Mouse (Mus musculus) left cerebral cortex, adult 11 months (tissue): ENCODE data around the gene Xylt2.
"Not testable (repeated sequence)": the region's sequence is repeated elsewhere in the genome, so short reads cannot be mapped to it uniquely, and the experiment has no call there.

Experiments
- DNase-seq: peaks from one replicate; pipeline ENCODE4 v3.0.0; 2022; ENCODE audit warnings: low spot score

Xylt2 gene

DNA sequence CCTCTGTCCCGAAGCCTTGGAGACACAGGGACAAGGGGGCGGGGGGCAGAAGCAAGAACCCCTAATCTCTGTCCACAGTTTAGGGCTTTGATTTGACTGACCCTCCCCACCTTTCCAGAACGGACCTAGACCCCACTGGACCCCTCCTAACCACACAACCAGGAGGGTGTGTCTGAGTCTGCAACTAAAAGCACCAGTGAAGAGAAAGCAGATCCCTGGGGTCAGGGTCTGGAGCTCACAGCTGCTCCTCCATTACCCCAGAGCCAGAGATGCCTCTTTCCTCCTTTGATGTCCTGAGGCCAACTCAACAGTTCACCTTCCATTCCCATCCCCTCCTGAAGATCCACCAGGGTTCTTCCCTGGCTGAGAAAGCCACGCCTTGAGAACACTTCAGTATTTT is 1.0 kb downstream of the Xylt2 start:
- DNase-seq, result no peak

DNA sequence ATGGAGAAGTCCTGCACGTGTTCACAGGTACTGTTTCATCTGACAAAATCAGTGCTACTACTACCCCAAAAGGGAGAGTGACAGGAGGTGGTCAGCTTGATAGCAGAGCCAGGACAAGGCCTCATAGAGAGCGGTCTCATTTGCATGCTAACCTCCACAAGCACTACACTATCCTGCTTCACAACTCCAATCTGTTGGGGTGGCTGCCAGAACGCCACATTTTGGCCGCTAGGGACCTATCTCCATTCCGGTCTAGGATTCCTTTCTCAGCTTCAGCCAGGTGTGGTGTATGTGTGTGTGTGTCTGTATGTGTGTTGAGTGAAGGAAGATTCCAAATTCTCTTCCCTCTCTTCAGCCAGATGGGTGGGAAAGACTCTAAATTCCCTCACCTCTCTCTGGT is 1.9 kb downstream of the Xylt2 start:
- DNase-seq, result no peak

DNA sequence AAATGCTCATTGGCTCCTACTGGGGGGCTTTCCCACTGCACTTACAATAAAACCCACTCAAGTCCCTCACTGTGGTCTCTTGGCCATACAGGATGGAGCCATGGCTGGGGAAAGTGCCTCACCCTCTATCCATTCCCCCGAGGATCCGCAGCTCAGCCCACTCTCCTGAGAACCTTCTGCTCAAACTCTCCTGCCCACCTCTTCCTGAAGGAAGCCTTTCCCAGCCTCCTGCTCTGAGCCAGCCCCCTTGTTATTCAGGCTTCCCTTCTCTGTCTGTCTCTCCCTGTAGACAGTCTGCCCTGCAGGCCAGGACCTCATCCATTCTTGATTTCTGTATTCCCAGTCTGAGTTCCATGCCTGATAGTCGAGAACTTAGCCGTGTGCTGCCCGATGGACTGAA is 2.3 kb downstream of the Xylt2 start:
- no peak for DNase-seq

DNA sequence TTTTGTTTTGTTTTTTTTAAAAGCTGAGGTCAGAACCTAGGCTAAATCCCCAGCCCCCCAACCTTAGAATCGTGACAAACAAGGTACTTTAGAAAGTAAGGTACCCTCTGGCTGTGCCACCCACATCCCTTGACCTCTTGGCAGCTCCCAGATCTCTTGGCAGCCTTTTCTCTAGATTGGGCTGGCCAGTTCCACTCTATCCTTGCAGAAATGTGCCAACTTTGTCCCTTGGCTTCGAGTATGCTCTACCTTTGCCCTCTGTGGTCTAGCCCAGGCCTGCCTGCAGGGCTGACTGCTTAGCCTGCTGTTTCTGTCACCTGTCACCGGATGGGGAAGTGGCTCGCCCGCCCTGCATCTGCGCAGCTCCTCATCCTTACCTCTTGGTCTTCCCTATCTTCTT is 12.0 kb downstream of the Xylt2 start:
- DNase-seq, result no peak

DNA sequence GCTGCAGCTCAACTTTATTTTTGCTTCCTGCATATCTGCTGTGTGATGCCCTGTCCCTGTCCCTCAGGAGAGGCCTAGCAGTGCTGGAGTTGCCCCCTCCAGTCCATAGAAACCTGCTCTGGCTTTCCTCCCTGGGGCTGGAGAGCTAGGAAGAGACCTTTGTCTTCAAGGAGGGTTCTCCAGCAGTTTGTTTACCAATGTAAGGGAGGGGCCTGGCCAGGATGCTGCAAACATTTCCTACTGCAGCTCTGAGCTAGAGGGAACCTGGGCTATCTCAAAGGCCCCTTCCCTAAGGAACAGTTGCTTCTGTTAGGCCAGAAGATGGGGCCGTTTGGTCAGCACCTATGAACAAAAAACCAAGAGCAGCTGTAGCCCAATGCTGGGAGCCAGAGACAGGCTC is 16.0 kb downstream of the Xylt2 start:
- no peak for DNase-seq

DNA sequence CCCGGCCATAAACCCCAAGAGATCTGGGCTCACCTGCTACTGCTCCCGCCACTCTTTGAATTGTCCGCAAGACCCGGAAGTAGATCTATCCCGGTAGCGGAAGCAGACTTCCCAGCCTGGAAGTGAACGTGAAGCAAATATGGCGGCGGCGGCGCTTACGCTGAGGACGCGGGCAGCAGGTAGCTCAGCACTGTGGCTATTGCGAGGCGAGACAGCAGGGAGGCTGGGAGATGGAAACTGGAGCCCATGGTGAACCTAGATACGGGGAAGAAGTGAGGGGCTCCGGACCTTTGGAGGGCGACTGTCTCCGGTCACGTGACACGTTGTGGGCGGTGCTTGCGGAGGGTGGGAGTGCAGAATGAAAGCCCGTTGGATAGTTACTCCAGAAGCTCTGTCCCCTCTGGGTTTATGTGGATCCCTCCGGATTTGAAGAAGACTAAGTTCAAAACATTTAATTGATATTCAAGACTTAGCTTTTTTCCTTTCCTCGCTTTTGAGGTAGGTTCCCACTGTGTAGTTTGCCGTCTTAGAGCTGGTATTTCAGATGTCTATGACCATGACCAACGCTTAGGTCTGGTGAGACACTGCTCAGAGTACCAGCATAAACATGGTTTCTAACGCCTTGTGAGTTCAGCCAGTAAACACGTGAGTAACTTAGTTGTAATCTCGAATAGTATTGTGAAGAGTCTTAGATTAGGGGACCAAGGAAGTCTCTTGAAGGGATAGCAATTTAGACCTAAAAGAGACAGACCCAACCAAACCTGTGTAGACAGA is 23.5 kb downstream of the Xylt2 start, which contains the start of the genes Mrpl27 and Eme1:
Gene Mrpl27 (plus strand): TSS at position 105 of the 774 bp plus-strand sequence.
Gene Eme1 (minus strand): TSS at position 302 of the 774 bp plus-strand sequence.
- peak; percentile 73 for DNase-seq

DNA sequence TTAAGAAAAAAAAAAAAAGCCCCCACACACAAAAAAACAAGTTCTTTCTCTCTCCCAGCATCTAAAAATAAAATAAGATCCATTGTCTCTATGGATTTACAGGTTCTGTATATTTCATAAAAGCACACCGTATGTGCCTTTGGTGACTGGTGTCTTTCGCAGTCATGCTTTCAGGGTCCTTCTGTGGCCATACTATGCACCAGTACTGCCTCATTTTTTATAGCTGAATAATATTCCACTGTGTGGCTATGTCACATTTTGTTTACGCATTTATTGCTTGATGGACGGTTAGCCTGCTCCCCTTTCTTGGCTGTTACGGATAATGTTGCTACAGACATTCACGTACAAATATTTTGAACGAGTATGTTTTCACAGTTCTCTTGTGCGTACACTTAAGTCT is 24.3 kb downstream of the Xylt2 start:
- no peak for DNase-seq

DNA sequence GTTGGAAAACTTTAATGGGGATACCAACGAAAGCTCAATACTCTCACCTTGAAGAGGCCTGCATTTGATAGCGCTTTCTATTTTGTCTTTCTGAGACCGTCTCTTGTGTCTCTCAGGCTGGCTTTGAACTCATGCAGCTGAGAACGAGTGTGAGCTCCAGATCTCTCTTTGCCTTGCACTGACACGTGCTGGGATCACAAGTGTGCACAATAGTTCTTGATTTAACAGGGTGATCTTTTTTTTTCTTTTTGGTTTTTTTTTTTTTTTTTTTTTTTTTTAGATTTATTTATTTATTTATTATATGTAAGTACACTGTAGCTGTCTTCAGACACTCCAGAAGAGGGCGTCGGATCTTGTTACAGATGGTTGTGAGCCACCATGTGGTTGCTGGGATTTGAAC is 26.1 kb downstream of the Xylt2 start:
- not testable (repeated sequence) for DNase-seq

DNA sequence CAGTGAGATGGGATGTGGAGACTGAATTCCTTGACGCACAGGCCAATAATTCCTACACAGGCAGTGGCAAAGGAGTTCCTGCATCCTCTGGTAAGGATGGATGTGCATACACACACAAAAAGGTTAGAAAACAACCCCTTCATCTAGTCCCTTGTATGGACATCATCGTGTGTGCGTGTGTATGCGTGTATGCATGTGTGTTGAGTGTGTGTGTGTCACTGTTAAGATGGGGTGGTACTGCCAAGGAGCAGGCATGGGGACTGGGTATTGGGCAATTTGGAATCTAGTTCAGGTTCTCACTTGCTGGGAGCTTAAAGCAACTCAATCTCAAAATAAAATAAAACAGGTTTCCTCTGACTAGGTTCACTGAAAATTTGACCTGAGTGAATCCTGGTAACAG is 30.9 kb downstream of the Xylt2 start:
- no peak for DNase-seq

DNA sequence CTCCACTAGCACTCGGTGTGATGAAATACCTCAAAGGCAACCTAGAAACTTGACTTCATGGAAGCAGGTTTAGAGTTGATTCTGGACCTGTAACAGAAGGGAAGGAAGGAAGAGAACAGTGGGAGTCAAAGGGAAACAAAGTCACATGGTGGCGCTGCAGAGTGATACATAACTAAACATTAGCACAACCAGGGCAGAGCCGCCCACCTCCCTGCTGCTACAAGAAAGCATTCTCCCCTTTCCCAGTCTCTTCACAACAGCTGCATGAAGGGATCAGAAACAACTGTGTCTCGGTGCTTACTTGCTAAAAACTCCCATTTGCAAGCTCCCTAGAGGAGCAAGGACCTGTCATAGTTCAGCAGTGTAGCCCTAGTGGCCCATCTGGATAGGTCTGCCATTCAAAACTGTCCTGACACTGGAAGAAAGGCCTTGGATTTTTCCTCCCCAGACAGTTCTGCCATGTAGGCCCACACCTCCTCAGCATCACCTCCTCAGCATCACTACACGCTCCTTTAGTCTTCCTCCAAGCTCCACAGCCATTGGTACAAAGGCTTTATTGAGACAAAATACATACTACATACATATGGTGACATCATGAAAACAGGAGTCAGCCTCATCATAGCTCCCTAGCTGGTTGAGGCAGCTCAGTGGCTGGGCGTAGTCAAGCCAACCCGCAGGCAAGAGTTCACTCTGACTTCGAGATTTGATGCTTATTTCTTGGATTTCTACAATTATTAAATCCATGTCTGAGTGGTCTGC is 32.7 kb downstream of the Xylt2 start:
- peak; percentile 23 for DNase-seq

DNA sequence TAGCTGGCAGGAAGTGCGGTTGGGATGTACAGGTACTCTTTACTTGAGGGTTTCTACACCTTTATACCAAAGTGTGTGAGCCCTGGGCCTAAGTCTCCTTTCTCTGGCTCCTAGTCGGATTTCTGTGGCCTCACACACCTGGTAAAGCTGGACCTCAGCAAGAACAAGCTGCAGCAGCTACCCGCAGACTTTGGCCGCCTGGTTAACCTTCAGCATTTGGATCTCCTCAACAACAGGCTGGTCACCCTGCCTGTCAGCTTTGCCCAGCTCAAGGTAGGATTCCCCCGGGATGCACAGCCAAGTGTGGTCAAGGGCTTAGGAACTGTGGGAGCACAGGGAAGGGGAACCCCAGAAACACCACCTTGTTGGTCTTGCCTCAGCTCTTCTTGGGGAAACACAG is 42.9 kb downstream of the Xylt2 start:
- no peak for DNase-seq

DNA sequence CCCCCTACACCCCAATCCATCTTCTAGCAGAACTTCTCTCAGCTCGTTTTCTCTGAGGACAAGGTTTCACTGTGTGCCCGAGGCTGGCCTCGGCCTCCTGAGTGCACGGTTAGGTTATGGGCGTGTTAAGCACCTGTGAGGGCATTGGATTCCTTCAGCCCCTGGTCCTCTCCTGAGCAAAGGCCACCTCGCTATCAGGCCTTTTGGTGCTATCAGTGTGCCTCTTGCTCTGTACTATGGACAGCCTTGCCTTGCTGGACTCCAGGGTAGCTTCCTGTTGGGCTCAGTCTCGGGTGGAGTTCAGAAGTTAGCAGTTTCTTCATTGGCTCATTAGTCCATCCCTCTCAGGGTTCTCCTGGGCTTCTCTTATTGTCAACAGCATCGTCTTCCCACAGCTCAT is 44.3 kb downstream of the Xylt2 start:
- DNase-seq, result no peak

DNA sequence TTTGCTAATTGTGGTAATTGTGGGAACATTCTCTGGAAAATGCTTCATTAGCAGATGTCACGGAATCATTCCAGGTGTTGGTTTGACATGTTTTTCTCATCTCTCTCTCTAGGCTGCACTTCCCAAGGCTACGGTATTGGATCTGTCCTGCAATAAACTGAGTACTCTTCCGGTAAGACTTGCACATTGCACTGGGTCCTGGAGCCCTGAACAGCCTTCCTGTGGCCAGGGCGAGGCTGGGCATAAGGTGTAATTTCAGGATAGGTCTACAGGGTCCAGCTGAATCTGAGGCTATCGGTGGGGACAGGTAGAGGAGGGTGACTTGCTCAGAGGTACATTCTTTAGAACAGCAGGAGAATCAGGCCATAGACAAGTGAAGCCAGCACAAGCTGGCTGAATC is 45.3 kb downstream of the Xylt2 start:
- no peak for DNase-seq

DNA sequence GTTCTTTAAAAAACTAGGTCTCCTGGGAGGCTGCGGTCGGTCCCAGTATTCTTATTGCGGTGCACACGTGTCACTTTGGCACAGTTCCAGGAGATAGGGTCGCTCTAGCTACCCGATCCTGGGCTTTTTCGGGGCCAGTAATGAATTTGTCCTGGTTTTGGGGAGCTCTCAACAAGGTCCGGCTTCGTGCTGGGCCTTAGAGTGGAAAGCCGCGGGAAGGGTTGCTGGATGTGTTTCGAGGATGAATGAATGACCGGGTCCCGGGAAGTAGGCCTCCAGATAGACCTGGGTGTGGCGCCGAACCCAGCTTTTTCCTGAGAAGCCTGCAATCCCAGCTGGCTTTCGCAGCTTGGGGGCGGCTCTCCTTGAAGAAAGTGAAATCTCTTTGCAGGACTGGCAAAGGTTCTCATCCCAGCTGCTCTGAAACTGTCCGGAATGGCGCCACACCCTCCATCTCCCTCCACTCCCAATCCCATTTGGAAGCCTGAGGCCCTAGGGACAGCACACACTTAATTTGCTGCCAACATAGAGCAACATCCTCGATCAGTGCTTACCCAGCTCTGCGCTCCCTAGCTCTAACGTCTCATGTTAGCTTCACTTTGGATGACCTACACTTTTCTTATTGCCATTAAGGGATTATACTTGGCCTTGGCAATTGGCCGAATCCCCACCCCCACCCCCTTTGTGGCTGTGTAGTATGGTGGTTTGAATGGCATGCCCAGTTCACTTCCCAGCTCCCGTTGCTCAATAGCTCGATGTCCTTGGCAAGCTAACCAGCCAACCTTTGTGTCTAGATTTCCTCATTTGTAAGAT is 46.9 kb downstream of the Xylt2 start:
- DNase-seq, result no peak

DNA sequence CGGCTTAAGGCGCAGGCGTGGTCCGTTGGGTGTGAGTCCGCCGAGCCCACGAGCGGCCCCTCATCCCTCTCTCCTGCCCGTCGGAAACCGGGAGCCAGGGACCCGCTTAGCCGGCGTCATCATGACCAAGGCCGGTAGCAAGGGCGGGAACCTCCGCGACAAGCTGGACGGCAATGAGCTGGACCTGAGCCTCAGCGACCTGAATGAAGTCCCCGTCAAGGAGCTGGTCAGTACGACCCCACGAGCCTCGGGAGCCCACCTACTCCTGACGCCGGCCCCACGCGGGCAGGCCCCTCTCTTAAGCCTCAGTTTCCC is 47.5 kb downstream of the Xylt2 start:
- DNase-seq, result no peak

DNA sequence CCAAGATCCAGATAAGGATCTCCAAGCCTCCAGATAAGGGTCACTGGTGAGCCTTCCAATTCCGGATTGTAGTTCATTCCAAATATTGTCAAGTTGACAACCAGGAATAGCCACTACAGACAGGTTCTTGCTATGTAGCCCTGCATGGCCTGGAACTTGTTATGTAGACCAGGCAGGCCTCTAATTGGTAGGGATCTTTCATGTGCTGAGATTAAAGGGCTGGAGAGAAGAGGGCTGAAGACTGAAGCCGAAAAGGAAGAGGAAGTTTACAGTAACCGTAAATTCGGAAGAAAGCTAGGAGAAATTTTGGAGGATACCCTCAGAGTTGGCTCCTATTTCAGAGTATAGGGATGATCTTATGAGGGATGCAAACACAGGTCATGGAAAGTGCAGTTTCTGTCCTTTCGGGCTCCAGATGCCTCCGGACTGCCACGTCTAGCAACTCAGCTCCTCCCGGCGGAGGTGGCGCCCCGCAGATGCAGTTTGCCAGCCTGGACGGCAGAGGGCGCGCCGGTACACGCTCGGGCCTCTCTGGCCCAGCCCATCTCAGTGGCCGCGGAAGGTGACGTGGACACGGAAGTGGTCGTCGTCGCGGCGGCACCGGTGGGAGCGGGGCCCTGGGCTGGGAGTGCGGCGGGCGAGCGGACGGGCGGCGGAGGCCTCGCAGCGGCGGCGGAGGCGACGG is 48.0 kb downstream of the Xylt2 start, which contains the start of gene Lrrc59:
Gene Lrrc59 (plus strand): TSS at position 569 of the 685 bp plus-strand sequence.
- peak; percentile 91 for DNase-seq

DNA sequence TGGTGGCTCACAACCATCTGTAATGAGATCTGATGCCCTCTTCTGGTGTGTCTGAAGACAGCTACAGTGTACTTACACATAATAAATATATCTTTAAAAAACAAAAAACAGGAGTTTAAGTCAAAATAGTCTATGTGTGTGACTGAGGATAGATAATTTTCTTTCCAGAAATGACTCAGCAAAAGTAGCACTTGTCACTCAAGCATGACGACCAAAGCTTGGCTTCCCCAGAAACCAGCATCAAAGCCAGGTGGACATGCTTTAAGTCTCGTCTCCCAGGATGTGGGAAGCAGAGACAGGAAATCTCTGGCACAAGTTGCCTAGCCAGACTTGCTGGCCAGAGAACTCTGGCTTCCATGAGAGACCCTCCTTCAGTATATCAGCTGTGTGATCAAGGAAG is 55.2 kb downstream of the Xylt2 start:
- DNase-seq, result no peak

DNA sequence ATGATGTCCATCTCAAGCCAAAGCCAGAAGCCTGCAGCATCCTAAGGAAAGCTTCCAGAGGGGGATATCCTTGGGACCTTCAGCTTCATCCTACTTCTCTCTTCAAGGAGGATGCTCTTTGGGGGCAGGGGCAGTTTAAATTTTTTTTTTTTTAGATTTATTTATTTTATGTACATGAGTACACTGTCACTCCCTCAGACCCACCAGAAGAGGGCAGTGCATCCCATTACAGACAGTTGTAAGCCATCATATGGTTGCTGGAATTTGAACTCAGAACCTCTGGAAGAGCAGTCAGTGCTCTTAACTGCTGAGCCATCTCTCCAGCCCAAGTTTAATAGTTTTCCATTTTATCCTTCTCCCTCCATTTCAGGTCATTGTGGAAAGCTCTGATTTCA is 55.9 kb downstream of the Xylt2 start:
- DNase-seq, result no peak

DNA sequence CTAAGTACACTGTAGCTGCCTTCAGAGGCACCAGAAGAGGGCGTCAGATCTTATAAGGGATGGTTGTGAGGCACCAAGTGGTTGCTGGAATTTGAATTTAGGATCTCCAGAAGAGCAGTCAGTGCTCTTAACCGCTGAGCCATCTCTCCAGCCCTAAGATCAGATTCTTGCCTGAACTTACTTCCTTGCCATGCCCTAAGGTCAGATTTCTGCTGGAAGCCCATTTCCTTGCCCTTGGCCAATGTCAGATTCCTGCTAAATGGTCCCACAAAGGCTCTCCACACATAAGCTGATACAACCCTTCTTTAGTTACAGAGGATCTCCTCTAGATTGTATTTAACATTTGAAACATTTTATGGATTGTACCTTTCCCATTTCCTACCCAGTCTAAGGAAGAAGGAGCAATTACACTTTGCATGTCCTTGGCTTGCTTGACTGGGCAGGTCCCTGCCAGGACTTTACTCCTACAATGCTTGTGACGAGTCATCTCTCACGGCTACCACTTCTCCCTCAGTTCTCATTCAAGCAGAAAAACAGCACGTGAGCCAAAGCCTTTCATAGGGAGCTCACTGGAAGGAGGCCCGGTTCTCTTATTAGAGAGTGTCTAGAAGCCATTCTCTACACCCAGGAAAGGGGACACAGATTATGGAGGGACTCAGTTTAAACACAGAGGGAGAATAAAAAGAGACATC is 56.4 kb downstream of the Xylt2 start:
- no peak for DNase-seq

DNA sequence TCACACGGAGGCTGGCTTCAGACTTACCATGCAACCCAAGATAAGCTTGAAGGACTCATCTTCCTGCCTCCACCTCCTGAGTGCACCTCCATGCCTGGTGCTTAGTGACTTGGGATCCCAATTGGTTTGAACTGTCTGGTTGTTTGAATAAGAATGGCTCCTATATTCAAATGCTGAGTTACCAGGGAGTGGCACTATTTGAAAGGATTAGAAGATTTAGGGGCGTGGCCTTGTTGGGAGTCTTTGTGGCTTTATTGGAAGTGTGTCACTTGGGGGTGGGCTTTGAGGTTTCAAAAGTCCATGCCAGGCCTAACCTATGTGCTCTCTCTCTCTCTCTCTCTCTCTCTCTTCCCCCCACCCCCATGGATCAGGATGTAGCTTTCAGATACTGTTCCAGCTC is 59.7 kb downstream of the Xylt2 start:
- DNase-seq, result no peak

DNA sequence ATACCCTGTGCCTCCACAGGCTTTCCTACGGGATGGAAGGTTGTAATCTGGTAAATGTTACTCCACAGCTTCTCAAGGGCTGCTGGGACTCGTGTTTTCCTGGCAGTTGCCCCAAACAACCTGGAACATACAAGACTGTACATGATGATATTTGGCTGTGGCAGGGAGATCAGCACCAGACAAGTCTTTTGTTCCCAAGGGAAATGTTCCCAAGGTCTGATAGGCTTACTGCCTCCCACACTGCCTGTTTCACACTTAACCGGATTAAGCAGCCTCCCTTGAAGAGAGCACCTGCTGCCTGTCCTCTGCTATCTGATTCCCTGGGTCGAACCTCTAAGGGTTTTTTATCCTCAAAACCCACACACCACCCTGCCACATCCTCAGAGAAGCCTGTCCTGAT is 61.8 kb downstream of the Xylt2 start:
- no peak for DNase-seq

DNA sequence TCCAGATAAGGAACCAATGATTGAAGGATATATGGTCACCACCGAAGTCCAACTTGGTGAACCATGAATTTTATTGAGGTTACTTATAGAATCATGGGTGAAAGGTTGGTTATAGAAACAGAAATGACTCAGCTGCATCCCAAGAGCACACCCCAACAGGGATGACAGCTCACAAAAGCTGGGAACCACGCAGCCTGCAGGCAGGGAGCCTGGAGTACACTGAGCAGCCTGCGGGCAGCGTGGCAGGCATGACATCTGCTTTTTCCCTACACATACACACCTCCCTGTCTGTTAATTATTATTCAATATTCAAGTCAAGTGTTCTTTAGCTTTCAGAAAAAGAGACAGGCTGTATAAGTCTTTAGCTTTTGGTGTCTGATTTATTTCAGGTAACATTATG is 62.7 kb downstream of the Xylt2 start:
- no peak for DNase-seq
